Mouse (Mus musculus): Measurements from ENCODE around the gene Iqck.

GRCm38 (mm10) chr7:118926516-118927260 lies 71.1 kb downstream of the Iqck start:
- TF ChIP-seq CTCF (IDR thresholded peaks at IDR 0.05; ENCODE audit: control insufficient read depth, insufficient read depth, insufficient replicate concordance, low read depth, low read length) (no peak), POLR2A (IDR thresholded peaks at IDR 0.05; ENCODE audit: control insufficient read depth, low read depth, low read length) (no peak)
